26 mouse cellular contexts compared by ENCODE assay signal in genomic region chr1:93608696-93609245, GRCm38 (mm10). TPM values are rescaled to one million over a fixed set of nuclear protein-coding genes. Genes with fewer than 3 reads are reported as not detected.
DNase-seq lines count a peak whose midpoint lies in the region; ATAC-seq and TF ChIP-seq lines count a peak whose summit lies in the region.
"Had no signal": no experiment of that assay in that cellular context is flagged by ENCODE, and none has a peak within 500 bp of the region (broad histone marks: within the 10 kb centered on the region; RNA-seq: fewer than 3 reads in every experiment).

No protein-coding gene starts in this region.

- TF ChIP-seq RAD21 in MEL (IDR thresholded peaks at IDR 0.05; ENCODE audit: low read depth, low read length), result no peak

- no peak for TF ChIP-seq CTCF in MEL (IDR thresholded peaks at IDR 0.05 in 2 of 3, conservative IDR thresholded peaks at IDR 0.05 in 1 of 3; ENCODE audit: control insufficient read depth in 1 of 3, insufficient read depth in 1 of 3, low read depth in 2 of 3, low read length in 3 of 3, poor library complexity in 1 of 3, severe bottlenecking in 1 of 3)

- H3K4me3 ChIP-seq in hindbrain, embryonic 12.5 days, result no peak overlapping the region
- H3K4me3 ChIP-seq in hindbrain, embryonic 16.5 days (ENCODE audit: low read length), result no peak overlapping the region
- H3K4me3 ChIP-seq in midbrain, embryonic 11.5 days (ENCODE audit: low read depth, low read length), result no peak overlapping the region
- H3K4me3 ChIP-seq in midbrain, embryonic 14.5 days (replicated peaks; ENCODE audit: low read depth, low read length), result no peak overlapping the region
- H3K4me3 ChIP-seq in MEL (ENCODE audit: control insufficient read depth in 1 of 2, insufficient read depth in 1 of 2, low read depth in 2 of 2, low read length in 2 of 2), result no peak overlapping the region
- H3K4me3 ChIP-seq: embryonic facial prominence, embryonic 10.5 days; embryonic facial prominence, embryonic 12.5 days; forebrain, embryonic 13.5 days; forebrain, embryonic 15.5 days had no signal

- ATAC-seq in hindbrain, embryonic 12.5 days (ENCODE audit: low FRiP score), result no peak
- ATAC-seq in hindbrain, embryonic 16.5 days, result no peak
- no peak for ATAC-seq in midbrain, embryonic 11.5 days (ENCODE audit: low FRiP score)
- ATAC-seq in midbrain, embryonic 14.5 days (ENCODE audit: low FRiP score, low TSS enrichment), result no peak
- ATAC-seq: activated CD4-positive, CD25-positive, alpha-beta regulatory T cell, adult 4 months; CD4-positive, CD25-positive, alpha-beta regulatory T cell, adult 4 months; forebrain, embryonic 13.5 days; forebrain, embryonic 15.5 days; forebrain, postnatal 0 days; Patski had no signal

- no peak overlapping the region for H3K4me2 ChIP-seq in hindbrain, embryonic 12.5 days (replicated peaks)
- H3K4me2 ChIP-seq in hindbrain, embryonic 16.5 days (ENCODE audit: low read length), result no peak overlapping the region
- no peak overlapping the region for H3K4me2 ChIP-seq in midbrain, embryonic 11.5 days
- H3K4me2 ChIP-seq in midbrain, embryonic 14.5 days (ENCODE audit: low read length), result no peak overlapping the region
- H3K4me2 ChIP-seq: embryonic facial prominence, embryonic 12.5 days; forebrain, embryonic 13.5 days; forebrain, embryonic 15.5 days had no signal

- H3K4me1 ChIP-seq in hindbrain, embryonic 12.5 days, result no peaks in the 10 kb centered on the region
- no peaks in the 10 kb centered on the region for H3K4me1 ChIP-seq in hindbrain, embryonic 16.5 days (ENCODE audit: control insufficient read depth, insufficient read depth, low read depth, low read length)
- no peaks in the 10 kb centered on the region for H3K4me1 ChIP-seq in midbrain, embryonic 11.5 days (ENCODE audit: control insufficient read depth, insufficient read depth, low read length)
- H3K4me1 ChIP-seq in midbrain, embryonic 14.5 days (ENCODE audit: control insufficient read depth, insufficient read depth, low read length), result no peaks in the 10 kb centered on the region
- peaks cover 0 to 3% of the 10 kb centered on the region in 2 experiments; a peak in 1 of 4 replicates for H3K4me1 ChIP-seq in MEL (ENCODE audit: control insufficient read depth in 1 of 2, insufficient read depth in 2 of 2, low read length in 2 of 2)
- H3K4me1 ChIP-seq: embryonic facial prominence, embryonic 10.5 days; embryonic facial prominence, embryonic 12.5 days; forebrain, embryonic 13.5 days; forebrain, embryonic 15.5 days had no signal

- H3K9me3 ChIP-seq in hindbrain, embryonic 12.5 days (replicated peaks), result no peaks in the 10 kb centered on the region
- H3K9me3 ChIP-seq in hindbrain, embryonic 16.5 days (ENCODE audit: control insufficient read depth, low read length), result no peaks in the 10 kb centered on the region
- H3K9me3 ChIP-seq in midbrain, embryonic 11.5 days (ENCODE audit: control insufficient read depth, low read length), result no peaks in the 10 kb centered on the region
- no peaks in the 10 kb centered on the region for H3K9me3 ChIP-seq in midbrain, embryonic 14.5 days (ENCODE audit: control insufficient read depth, low read length)
- H3K9me3 ChIP-seq in MEL (replicated peaks; ENCODE audit: insufficient read depth, low read length), result no peaks in the 10 kb centered on the region
- H3K9me3 ChIP-seq: embryonic facial prominence, embryonic 10.5 days; embryonic facial prominence, embryonic 12.5 days; forebrain, embryonic 13.5 days; forebrain, embryonic 15.5 days; G1E had no signal

- H3K27me3 ChIP-seq in hindbrain, embryonic 12.5 days, result no peaks in the 10 kb centered on the region
- H3K27me3 ChIP-seq in hindbrain, embryonic 16.5 days (replicated peaks; ENCODE audit: control insufficient read depth, insufficient read depth, low read length), result no peaks in the 10 kb centered on the region
- H3K27me3 ChIP-seq in midbrain, embryonic 11.5 days (ENCODE audit: control insufficient read depth, insufficient read depth, low read length), result no peaks in the 10 kb centered on the region
- H3K27me3 ChIP-seq in midbrain, embryonic 14.5 days (ENCODE audit: control insufficient read depth, insufficient read depth, low read length), result no peaks in the 10 kb centered on the region
- H3K27me3 ChIP-seq in MEL (ENCODE audit: control insufficient read depth in 1 of 2, insufficient read depth in 2 of 2, low read length in 2 of 2), result no peaks in the 10 kb centered on the region
- H3K27me3 ChIP-seq: CH12.LX; embryonic facial prominence, embryonic 12.5 days; forebrain, embryonic 13.5 days; forebrain, embryonic 15.5 days; Patski had no signal

- H3K27ac ChIP-seq in hindbrain, embryonic 12.5 days, result no peak overlapping the region
- H3K27ac ChIP-seq in hindbrain, embryonic 16.5 days (ENCODE audit: low read depth, low read length), result no peak overlapping the region
- H3K27ac ChIP-seq in midbrain, embryonic 11.5 days (ENCODE audit: low read depth, low read length), result no peak overlapping the region
- no peak overlapping the region for H3K27ac ChIP-seq in midbrain, embryonic 14.5 days (replicated peaks; ENCODE audit: low read depth, low read length)
- no peak overlapping the region for H3K27ac ChIP-seq in MEL (ENCODE audit: control insufficient read depth, low read depth, low read length)
- H3K27ac ChIP-seq: embryonic facial prominence, embryonic 10.5 days; embryonic facial prominence, embryonic 12.5 days; forebrain, embryonic 13.5 days; forebrain, embryonic 15.5 days had no signal

- peak; percentile 59 for DNase-seq in midbrain, embryonic 11.5 days (ENCODE audit: low spot score, missing footprints)
- DNase-seq in midbrain, embryonic 14.5 days, result no peak
- peak; percentile 30 for DNase-seq in MEL (ENCODE audit: low read depth, low spot score)
- no peak for DNase-seq in kidney, adult 9 months
- DNase-seq in frontal cortex, adult 2 months (ENCODE audit: extremely low spot score in 1 of 2, low spot score in 1 of 2), result no peak
- DNase-seq: adrenal gland, adult 8-10 months; adrenal gland, postnatal 14 days; adrenal gland, postnatal 36 days; B cell, adult 2 months; cerebellum, adult 11-12 months; cerebellum, adult 2 months; cerebellum, adult 9-10 months; cerebellum, postnatal 10 days; cerebellum, postnatal 25 days; forebrain, postnatal 0 days had no signal

- WGBS in hindbrain, embryonic 12.5 days, result 85% methylated on average over 4 of the region's 4 CpGs
- 80% methylated on average over 4 of the region's 4 CpGs for WGBS in hindbrain, embryonic 16.5 days
- WGBS in midbrain, embryonic 11.5 days, result 85% methylated on average over 4 of the region's 4 CpGs
- 87% methylated on average over 4 of the region's 4 CpGs for WGBS in midbrain, embryonic 14.5 days

- H3K79me2 ChIP-seq in MEL (ENCODE audit: control insufficient read depth, insufficient read depth, low read length, poor library complexity), result no peaks in the 10 kb centered on the region

- TF ChIP-seq EP300 in MEL (IDR thresholded peaks at IDR 0.05; ENCODE audit: low read depth in 1 of 2, low read length in 2 of 2), result no peak

- 0 out of 2 replicates have a peak overlapping the region, but pooled peaks have one; percentile 13 for H3K9ac ChIP-seq in hindbrain, embryonic 12.5 days
- H3K9ac ChIP-seq in hindbrain, embryonic 16.5 days (ENCODE audit: low read depth, low read length), result no peak overlapping the region
- no peak overlapping the region for H3K9ac ChIP-seq in midbrain, embryonic 11.5 days (ENCODE audit: low read length)
- no peak overlapping the region for H3K9ac ChIP-seq in midbrain, embryonic 14.5 days (replicated peaks; ENCODE audit: low read length)
- no peak overlapping the region for H3K9ac ChIP-seq in MEL (ENCODE audit: control insufficient read depth, low read depth, low read length, poor library complexity, severe bottlenecking)
- H3K9ac ChIP-seq: embryonic facial prominence, embryonic 12.5 days; forebrain, embryonic 13.5 days; forebrain, embryonic 15.5 days; forebrain, postnatal 0 days had no signal

- no peak for TF ChIP-seq POLR2A in MEL (IDR thresholded peaks at IDR 0.05; ENCODE audit: control insufficient read depth in 1 of 2, insufficient read depth in 1 of 2, low read depth in 1 of 2, low read length in 2 of 2, poor library complexity in 1 of 2)

- H3K36me3 ChIP-seq in hindbrain, embryonic 12.5 days, result no peaks in the 10 kb centered on the region
- H3K36me3 ChIP-seq in hindbrain, embryonic 16.5 days (ENCODE audit: control insufficient read depth, insufficient read depth, low read length), result no peaks in the 10 kb centered on the region
- H3K36me3 ChIP-seq in midbrain, embryonic 11.5 days (ENCODE audit: control insufficient read depth, insufficient read depth, low read length), result no peaks in the 10 kb centered on the region
- H3K36me3 ChIP-seq in midbrain, embryonic 14.5 days (ENCODE audit: control insufficient read depth, insufficient read depth, low read length), result 0 out of 2 replicates have a peak, but pooled peaks cover 3% of the 10 kb centered on the region
- peaks cover 0 to 2% of the 10 kb centered on the region in 2 experiments; a peak in 1 of 4 replicates for H3K36me3 ChIP-seq in MEL (ENCODE audit: control insufficient read depth in 1 of 2, insufficient read depth in 2 of 2, low read length in 2 of 2)
- H3K36me3 ChIP-seq: embryonic facial prominence, embryonic 10.5 days; embryonic facial prominence, embryonic 12.5 days; forebrain, embryonic 15.5 days; G1E had no signal

TF ChIP-seq in MEL, 35 proteins besides CTCF, POLR2A, EP300 and RAD21 (continues in another document):
- TF ChIP-seq HCFC1 (IDR thresholded peaks at IDR 0.05; ENCODE audit: low read depth, low read length) (no peak), ZC3H11A (IDR thresholded peaks at IDR 0.05; ENCODE audit: low read depth, low read length) (no peak), MYC (IDR thresholded peaks at IDR 0.05; ENCODE audit: low read depth, low read length) (no peak), USF2 (IDR thresholded peaks at IDR 0.05; ENCODE audit: borderline replicate concordance in 1 of 2, insufficient read depth in 1 of 2, low read depth in 1 of 2, low read length in 2 of 2) (no peak), GABPA (IDR thresholded peaks at IDR 0.05; ENCODE audit: low read depth, low read length) (no peak), JUND (IDR thresholded peaks at IDR 0.05; ENCODE audit: low read depth, low read length) (no peak), RCOR1 (IDR thresholded peaks at IDR 0.05; ENCODE audit: low read depth, low read length) (no peak), TAL1 (IDR thresholded peaks at IDR 0.05; ENCODE audit: low read length) (no peak), ZNF384 (IDR thresholded peaks at IDR 0.05; ENCODE audit: low read depth, low read length) (no peak), GATA1 (IDR thresholded peaks at IDR 0.05; ENCODE audit: low read depth, low read length) (no peak)

RNA-seq across cellular contexts. Expression of gene Stk25, which starts 49.7 kb away (rescaled TPM):
- 249 and 254 TPM in 2 replicates for polyA plus RNA-seq in hindbrain, embryonic 12.5 days (2016; fragmentation: Nextera tagmentation; extraction: Ambion mirVana)
- polyA plus RNA-seq in hindbrain, embryonic 16.5 days (2015; fragmentation: Nextera tagmentation; extraction: Ambion mirVana), result 347 and 377 TPM in 2 replicates
- polyA plus RNA-seq in midbrain, embryonic 11.5 days (2014; fragmentation: Nextera tagmentation; extraction: Ambion mirVana), result 187 and 198 TPM in 2 replicates
- polyA plus RNA-seq in midbrain, embryonic 14.5 days (2014; fragmentation: Nextera tagmentation; extraction: Ambion mirVana), result 357 and 370 TPM in 2 replicates
- 58.6 and 66.1 TPM in 2 replicates for total RNA-seq in MEL (2012; rRNA removed)
- polyA plus RNA-seq in MEL (2012; ENCODE audit: insufficient read depth in 1 of 2, insufficient read length in 2 of 2, low read depth in 1 of 2, low replicate concordance in 2 of 2, missing spikeins in 1 of 2), result 100 to 1,000 TPM in 1 of 2 experiments, not detected in 1; 128 TPM
- polyA plus RNA-seq in frontal cortex, adult 2 months (2012; rRNA removed), result 359 and 411 TPM in 2 replicates

Comparison
In these comparisons a context has a peak if more than half of its experiments do, and no peak if none do; other contexts are left out.
1. DNase-seq: peak in midbrain, embryonic 11.5 days (single experiment) and MEL (single experiment); none in midbrain, embryonic 14.5 days (single experiment), kidney, adult 9 months (single experiment) and frontal cortex, adult 2 months (0 of 2).